Mouse (Mus musculus): Measurements from ENCODE around the gene Runx1.
A peak's percentile ranks its signal among the peaks of the same experiment; 100 is the strongest.

DNA sequence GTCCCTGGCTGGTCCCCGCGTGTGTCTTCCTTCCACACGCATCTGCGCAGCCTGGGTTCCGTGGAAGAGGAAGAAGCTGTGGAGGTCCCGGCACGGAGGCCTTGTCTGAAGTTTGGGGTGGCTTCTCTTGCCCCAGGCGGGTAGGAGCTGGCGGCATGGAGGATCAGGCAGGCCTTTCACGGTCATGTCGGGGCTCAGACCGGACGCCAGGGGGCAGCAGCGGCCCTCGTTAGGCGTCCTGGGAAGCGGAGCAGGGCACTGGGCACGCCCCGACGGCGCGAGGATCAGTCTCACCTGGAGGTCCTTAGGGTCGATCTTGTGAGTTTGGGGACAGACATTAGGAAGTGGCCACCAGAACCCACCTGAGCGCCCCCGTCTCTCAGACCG, 127.3 kb downstream of the Runx1 start:
- TF ChIP-seq CTCF (IDR thresholded peaks at IDR 0.05; ENCODE audit: low read depth) (peak; percentile 98), EP300 (optimal IDR thresholded peaks at IDR 0.05) (no peak)

Data from stomach, postnatal 0 days (tissue).